Mouse (Mus musculus) adipocyte (in vitro differentiated cells): ENCODE data around the gene Dpm3.

Experiments
- DNase-seq: peaks from one replicate; pipeline ENCODE4 v3.0.0-alpha.2; 2016; ENCODE audit warnings: low spot score

Gene Dpm3

DNA sequence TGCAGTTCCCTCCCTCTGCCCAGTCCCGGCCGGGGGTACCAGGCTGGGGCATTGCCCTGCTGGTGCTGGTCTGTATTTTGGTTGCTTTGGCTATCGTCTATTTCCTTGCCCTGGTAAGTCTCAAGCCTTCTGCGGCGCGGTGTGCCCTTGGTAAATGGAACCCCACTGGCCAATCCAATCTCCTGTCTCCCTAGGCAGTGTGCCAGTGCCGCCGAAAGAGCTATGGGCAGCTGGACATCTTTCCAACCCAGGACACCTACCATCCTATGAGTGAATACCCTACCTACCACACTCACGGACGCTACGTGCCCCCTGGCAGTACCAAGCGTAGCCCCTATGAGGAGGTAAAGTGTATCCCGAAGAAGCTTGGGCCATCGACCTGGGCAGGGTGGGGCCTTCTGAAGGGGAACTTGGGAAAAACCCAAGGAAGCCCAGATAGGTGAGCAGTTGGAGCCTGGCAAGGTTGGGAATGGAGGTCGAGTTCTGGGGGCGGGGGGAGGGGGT is 27.3 kb upstream of the Dpm3 start:
- no peak for DNase-seq

DNA sequence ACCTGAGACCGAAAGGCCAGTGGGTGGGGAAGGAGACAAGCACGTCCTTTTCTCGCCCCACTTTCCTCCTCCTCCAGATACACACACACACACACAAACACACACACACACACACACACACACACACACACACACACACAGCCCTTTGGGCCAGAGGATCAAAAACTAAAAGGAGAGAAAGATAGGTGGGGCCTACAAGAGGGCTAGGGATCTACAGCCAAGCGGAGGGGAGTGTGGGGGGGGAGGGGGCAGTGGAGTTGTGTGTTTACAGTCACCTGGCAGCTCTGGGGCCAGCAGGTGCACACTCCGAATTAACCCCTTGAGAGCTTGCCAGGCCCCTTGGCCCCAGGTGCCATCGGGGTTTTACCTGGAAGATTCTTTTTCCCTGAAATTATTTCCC is 26.5 kb upstream of the Dpm3 start:
- no peak for DNase-seq

DNA sequence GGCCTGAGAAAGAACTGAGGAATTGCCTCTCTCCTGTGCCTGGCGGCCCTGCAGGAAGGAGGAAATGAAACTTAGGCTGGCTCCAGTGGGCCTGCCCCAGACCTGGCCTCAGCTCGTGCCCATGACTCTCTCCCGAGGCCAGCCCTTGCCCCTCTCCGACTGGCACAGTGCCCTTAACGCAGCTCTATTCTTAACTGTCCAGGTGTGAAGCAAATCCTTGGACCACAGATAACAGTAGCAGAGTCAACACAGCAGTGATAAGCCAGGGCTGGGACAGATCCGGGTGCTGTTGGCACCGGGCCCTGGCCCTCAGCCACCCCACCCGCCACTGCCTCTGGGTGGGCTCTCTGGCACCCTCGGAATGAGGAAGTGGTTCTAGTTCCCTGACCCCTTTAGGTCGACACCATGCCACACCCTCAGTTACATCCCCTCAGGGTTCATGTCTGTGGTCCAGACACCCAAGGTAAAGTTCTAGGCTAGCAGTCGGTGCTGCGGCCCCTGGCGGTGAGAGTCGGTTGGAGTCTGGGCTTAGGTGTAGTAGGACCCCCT is 25.5 kb upstream of the Dpm3 start:
- no peak for DNase-seq

DNA sequence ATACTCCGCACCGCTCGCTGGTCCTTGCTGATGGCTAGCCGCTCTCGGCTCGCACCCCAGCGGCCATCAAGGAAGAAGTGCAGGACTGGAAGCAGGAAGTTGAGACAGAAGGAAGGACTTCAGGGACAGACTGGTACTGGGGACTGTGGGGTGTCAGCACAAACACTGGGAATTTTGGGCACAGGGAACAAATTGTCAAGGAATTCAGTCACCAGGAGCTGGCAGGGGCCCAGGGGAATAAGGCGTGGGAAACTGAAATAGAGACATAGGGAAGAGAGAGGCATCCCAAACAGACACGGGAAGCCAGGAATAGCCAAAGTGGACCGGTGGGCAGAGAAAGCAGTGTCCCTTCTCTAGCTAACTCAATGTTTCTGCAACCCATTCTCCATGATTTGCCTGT is 22.6 kb upstream of the Dpm3 start:
- DNase-seq = no peak

DNA sequence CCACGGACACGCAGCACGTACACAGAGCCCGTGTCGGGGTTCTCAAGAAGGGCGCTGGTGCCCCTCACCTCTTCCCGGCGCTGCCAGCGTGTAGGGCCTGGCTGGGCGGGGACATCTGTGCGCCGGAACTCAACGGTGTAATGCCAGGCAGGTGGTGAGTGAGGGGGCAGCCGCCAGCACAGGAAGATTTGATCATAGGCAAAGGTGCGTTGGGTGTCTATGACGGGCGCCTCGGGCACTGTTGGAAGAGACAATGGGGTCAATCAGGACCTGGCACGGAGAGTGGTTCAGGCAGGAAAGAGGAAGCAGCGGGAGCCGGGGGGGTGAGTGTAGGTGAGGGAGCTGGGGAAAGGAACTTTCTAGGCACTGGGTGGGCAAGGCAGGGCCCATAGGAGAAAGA is 21.5 kb upstream of the Dpm3 start:
- no peak for DNase-seq

DNA sequence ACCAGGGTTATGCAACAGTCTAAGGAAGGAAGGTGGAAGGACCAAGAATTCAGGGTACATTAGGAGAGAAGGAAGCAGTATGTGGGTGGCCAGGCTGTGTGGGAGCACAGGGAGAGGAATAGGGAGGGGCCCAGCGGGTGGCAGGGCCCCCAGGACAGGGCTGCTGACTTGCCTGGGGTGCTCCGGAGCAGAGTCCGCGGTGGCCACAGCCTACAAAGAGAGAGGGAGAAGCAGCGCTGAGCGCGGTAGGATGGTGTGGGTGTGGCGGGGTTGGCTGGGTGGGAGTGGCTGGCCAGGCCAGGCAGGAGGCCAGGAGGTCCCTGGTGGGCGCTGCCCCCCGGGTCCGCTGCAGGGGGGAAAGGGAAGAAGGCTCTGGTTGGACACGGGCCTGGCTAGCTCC is 20.7 kb upstream of the Dpm3 start:
- DNase-seq = no peak

DNA sequence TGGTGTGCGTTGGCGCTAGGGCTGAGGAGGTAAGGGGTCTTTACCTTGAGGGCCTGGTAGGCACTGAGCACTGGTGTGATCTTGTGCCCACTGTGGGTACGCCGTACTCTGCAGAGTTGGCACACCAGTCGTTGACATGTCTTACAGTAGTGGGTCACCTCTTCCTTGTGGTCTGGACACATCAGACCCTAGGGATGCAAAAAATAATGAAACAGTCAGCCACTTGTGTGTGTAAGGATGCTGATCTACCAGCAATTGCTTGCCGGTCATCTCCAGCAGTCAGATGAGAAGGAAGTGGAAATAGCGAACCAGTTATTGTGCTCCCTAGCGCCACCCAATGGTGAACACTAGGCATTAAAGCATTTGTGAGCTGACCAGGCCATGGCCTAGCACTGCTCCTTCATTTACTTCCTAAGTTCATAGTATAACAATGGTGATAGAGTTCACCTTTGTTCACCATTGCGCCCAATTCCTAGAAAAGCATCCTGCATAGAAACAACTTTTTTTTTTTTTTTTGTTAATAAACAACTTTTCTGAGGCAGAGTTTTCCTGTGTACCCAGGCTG is 16.7 kb upstream of the Dpm3 start:
- peak; percentile 56 for DNase-seq

DNA sequence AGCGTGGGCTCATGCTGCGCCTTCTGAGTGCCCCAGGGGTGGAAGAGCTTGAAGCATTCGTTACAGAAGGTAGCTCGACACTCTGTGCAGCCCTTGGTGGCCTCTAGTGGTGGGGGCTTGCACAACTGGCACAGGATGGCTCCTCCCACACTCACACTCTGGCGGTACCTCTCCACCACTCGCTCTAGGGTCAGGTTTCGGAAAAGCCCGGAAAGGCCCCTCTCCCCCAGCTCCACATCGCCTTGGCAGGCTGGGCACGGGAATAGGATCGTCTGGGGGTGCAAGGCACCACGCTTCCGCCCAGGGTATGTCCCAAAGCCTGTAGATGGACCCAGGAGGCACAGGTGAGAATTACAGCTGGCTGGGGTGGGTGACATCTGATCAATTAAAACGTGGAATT is 15.5 kb upstream of the Dpm3 start:
- no peak for DNase-seq

DNA sequence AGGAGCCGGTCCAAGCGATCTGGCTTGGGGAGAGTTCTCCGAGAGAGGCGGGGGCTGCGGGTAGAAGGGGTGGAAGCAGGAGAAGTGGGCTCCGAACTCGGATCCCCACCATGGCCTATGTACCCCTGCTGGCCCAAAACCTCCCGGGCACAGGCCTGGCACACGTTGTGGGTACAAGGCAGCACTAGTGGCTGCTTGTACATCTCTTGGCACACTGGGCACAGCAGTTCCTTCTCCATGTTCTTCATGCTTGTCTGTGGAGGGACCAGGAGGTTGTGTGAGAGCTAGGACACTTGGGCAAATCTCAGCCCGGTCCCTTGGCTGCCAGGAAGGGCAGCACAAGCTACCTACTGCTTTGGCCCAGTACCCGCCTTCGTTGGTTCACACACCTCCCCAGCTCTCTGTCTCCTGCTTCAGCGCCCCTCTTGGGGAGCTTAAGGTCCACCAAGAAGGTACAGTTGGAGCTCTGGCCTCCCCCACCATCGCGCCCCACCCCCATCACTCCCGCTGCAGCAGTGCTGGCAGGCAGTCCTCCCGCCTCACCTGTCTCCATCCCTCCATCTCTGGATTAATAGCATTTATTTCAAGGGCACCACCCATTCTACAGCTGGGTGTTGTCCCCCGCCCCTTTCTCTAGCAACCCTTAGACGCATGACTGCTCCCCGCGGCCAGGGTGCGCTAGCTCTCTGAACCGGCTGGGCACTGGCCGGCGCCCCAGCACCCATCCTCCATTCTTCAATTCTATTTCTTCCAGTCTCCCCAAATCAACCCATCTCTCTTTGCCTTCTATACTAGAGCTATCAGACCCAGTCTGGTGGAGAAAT is 14.8 kb upstream of the Dpm3 start:
- no peak for DNase-seq

DNA sequence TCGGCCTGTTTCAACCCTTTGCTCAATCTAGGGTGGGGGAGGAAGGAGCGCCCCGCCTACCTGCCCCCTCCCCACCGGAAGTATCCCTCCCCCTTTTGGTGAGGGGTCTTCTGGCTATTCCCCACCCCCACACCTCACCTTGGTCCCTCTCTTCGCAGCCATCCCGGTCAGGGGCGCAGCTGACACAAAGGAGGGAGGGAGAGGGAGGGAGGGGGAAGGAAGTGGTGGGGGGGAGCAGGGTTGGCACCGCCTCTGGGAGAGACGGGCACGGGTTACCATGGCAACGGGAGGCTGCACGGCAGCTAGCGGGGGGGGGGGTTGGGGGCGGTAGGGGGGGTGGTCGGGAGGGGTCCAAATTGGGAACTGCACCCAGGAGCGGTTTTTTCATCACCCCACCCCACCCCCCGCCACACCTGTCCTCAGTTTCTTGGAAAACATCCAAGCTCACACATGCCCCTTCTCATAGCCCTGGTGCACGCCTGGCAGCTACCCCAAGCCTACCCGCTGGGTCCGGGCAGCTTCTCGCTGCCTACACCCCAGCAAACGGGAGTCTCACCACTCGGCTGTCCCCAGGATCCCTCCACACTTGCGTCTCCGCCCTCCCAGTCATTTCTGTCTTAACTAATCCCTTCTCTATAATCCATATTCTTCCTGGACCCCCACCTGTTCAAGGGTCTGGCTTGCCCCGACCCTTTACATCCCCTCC is 14.0 kb upstream of the Dpm3 start:
- DNase-seq = no peak

DNA sequence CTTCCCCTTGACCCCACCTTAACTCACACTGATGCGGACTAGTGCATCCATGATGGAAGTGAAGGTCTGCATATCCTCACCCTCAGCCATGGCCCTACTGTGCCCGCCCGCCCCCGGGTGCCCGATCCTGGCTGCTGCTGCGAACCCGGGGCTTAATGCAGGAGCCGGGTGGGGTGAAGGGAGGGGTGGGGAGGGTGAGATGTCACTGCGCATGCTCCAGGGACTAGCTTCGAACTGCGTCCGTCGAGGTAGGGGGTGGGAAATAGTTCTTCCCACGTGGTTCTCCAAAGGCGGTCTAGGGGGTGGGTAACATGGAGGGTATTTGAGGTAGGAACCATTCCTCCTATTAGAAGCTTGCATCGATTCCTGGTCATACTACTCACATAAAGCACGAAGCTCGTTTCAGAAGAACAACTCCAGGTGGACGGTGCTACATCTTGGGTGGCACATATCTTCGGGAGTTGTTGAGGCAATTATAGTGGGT is 13.4 kb upstream of the Dpm3 start, which contains the start of gene Krtcap2:
Gene Krtcap2 (plus strand): TSS at position 279 of the 484 bp plus-strand sequence.
- no peak for DNase-seq

DNA sequence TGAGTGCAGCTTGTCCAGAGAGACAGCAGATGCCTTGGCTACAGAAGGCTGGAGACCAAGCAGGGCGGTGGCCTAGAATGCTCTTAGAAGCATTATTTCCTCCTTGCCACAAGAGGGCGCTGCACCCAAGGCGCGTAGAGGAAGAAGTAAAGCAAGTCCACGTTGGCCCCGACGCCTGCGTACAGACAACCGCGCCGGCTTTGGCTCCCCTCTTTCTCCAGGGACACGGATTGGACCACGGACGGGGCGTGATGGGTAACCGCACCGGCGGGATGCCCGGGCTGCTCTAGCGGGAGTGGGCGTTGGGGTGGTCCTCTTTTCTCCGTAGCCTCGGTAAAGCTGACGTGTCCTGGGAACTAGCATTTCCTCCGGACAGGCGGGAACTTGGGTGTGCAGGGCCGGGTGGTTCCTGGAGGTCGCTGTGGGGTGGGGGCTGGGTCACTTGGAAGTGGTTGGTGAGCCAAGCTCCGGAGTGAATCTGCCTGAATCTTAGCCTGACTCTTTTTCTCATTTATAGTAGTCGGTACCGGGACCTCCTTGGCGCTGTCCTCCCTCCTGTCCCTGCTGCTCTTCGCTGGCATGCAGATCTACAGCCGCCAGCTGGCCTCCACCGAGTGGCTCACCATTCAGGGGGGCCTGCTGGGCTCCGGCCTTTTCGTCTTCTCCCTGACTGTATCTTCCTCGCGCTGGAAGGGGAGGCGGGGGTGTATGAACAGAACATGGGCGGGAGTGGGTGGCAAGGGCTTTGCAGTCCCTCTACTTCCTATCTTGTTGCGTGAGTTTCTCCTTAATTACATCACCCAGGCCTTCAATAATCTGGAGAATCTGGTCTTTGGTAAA is 12.7 kb upstream of the Dpm3 start, which contains the start of gene Trim46:
Gene Trim46 (minus strand): TSS at position 49 of the 840 bp plus-strand sequence.
- DNase-seq = peak; percentile 93

DNA sequence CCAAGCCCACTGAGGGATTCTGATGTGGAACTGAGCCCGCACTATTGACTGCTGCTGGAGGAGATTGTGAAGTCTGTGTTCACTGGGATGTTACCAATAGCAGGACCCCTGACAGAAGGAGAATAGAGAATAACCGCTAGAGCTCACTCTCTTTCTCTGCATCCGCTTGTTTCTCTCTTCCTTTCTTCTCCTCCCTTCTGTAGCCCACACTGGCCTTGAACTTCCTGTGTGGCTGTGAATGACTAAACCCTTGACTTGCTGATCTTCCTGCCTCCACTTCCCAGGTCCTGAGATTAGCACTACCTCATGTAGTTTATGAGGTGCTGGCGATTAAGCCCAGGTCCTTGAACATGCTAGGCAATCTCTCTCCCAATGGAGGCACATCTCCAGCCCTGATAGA is 11.7 kb upstream of the Dpm3 start:
- DNase-seq = no peak

DNA sequence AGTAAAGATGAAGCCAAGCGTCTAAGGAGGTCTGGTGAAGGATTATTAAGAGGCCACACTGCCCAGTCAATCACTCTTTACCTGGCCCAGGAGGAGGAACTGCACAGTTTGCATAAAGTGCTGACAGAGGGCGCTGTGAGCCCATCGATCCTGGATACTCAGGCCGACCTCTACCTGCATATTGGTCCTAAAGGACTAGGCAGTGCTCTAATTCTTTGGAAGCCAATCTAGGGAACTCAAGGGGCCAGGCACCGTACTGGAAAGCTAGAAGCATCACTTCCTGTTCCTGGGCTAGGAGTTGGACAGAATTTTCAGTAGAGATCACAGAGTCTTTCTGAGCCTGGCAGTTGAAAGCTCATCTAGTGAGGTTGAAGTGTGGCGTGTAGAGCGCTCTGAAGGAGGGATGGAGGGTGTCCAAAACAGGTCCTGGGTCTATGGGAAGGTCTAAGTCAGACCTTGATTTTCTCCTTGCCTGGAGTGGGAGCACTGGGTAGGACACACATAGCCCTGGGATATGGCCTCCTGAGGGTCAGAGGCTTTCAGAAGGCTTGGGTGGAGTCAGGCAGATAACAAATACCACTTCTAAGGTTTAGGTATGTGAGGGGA is 8.6 kb upstream of the Dpm3 start:
- peak; percentile 41 for DNase-seq

DNA sequence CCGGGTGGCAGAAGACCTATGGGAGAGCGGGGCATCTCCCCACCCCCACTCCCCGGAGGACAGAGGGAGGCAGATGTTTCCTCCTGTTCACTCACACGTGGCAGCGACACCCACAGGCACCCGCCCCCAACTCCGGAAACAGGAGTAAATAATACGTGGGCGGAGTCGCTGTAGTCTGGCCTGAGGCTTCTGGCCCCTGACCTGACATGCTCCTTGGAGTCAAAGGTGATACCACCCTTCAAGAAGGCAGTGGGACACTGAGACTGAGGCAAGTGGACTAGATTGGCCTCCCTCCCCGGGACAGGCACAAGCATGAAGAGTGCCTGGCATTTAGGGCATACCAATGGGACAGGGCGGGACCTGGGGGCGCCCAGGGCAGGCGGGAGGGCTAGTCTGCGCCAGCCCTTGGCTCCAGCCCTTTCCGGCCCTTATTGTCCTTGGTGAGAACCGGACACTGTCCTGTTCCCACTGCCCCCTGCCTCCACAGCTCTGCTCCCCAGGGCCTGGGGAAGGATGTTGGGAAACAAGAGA is 7.7 kb upstream of the Dpm3 start:
- DNase-seq = no peak

DNA sequence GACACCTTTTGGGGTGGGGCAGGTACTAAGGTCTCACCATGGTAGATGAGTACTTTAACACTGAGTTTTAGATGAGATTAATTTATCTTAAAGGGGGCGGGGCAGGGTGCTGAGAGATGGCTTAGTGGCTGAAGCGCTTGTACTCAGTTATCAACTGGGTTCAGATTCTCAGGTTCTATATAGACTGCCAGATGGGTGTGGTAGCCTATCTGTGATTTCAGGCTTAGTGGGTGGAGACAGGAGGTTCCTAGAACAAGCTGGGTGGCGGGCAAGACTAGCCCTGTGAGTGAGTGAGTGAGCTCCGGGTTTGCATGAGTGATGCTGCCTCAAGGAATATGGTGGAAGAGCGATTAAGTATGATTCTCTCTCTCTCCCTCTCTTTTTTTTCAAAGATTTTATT is 4.2 kb upstream of the Dpm3 start:
- DNase-seq = no peak

DNA sequence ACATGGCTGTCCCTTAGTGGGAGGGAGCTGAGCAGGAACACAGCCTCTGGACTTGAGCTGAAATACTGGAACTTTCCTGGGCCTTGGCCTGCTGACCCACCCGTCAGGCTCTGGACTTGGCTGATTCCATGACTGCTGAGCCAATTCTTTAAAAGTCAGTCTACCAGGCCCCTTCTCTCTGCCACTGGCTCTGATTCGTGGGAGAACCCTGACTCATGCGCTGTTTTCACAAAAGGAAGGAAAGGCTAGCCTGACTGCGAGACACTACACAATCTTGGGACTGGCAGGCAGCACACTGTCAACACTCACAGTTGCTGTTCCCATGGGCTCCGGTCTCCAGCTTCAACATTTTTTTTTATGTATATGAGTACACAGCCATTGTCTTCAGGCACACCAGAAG is 3.0 kb upstream of the Dpm3 start:
- peak; percentile 26 for DNase-seq

DNA sequence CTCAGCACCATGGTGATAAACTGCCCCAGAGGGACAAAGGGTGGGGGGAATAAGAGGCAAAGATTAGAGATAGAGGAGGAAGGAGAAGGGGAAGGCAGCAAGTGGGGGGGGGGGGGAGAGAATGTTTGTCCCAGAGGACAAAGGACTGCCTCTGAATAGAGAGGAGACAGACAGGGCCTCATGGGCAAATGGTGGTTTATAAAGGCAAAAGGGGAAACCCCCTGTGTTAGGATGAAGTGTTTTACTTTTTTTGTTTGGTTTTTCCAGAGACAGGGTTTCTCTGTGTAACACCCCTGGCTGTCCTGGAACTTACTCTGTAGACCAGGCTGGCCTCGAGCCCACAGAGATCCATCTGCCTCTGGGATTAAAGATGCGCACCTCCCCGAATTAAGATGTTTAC is 1.1 kb downstream of the Dpm3 start:
- DNase-seq = no peak

DNA sequence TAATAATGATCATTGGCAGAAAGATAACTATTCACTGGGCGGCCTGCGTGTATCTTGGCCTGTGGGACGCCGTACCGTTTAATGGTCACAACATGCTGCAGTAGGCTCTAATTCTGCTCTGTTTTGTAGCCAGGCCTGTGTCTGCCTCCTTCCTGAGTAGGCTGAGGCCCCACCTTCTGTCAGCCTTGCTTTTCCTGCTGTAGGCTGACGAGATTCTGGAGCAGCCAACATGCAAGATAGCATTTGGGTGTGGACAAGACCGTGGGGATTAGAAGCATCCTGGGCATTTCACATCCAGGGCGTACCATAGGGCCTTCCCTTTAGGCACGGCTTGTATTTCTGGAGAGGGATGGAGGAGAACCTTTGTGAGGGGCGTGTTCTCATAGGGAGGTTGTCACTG is 3.3 kb downstream of the Dpm3 start:
- DNase-seq = no peak

DNA sequence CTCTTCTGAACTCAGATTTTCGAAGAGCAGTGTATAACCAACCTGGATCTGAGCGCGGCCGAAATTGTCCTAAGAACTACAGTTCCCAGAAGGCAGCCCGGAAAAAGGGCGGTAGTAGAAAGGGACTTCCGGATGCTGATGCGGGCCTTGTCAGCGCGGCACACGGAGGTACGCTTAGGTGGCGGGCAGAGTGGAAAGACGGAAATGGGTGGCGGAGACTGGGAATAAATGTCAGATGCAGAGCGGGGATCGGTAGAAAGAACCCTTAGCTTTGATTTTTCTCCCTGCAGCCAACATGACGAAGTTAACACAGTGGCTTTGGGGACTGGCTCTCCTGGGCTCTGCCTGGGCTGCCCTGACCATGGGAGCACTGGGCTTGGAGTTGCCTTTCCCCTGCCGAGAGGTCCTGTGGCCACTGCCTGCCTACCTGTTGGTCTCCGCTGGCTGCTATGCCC is 7.3 kb downstream of the Dpm3 start:
- peak; percentile 82 for DNase-seq

DNA sequence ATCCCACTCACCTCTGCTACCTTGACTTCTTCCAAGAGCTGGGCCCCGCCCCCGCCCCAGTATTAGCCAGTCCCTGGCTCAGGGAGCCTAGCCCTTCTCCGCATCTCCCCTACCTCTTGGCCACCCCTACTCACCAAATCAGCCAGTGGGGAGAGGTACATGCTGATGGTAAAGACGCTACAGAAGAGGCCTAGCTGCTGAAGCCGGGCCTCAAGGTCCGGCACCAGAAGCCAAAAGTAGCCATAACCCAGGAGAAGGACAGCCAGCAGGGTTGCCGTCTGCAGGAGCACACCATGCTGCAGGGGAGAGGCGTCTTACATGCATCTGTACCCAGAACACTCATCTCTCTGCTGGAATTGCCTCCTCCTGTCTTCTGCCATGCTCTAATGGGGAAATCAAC is 9.8 kb downstream of the Dpm3 start:
- DNase-seq = no peak
